Mouse (Mus musculus) bone marrow, adult 2 months (tissue): ENCODE measurements around the gene Foxo1. TPM values are rescaled to one million over a fixed set of nuclear protein-coding genes. Genes with fewer than 3 reads are reported as not detected.
A peak's percentile ranks its signal among the peaks of the same experiment; 100 is the strongest.

ENCODE experiments used
- H3K27ac ChIP-seq: fragments of 200-500 bp; 2 replicates; pipeline ENCODE4 v1.5.1; 2012; ENCODE audit warnings: low read depth, mild to moderate bottlenecking, control low read depth, inconsistent platforms, low read length; ENCODE audit not compliant: control insufficient read depth, poor library complexity, insufficient read depth
- H3K4me1 ChIP-seq: fragments of 200-500 bp; 2 replicates; pipeline ENCODE4 v1.6.1; 2011; ENCODE audit warnings: low read length; ENCODE audit not compliant: control insufficient read depth, insufficient read depth
- H3K4me3 ChIP-seq: fragments of 200-500 bp; replicated peaks from 2 replicates; pipeline ENCODE3; 2011; ENCODE audit warnings: mild to moderate bottlenecking, low read depth, low read length, control low read depth; ENCODE audit not compliant: control insufficient read depth
- CTCF ChIP-seq: fragments of 200-500 bp; IDR thresholded peaks from 2 replicates; pipeline ENCODE4 v1.5.1; 2011; ENCODE audit warnings: low read length, control low read depth; ENCODE audit not compliant: control insufficient read depth, insufficient read depth
- POLR2A ChIP-seq: fragments of 200-500 bp; IDR thresholded peaks from 2 replicates; pipeline ENCODE4 v1.6.1; 2011; ENCODE audit warnings: low read depth, mild to moderate bottlenecking, control low read depth, low read length, borderline replicate concordance; ENCODE audit not compliant: control insufficient read depth
- WGBS: fragments of 180-500 bp; shearing (Covaris S2); methylation state at CpG from one replicate; pipeline ENCODE4 v1.1.7; 2018; 5-methylcytosine and 5-hydroxymethylcytosine counted together
- polyA plus RNA-seq: library from polyadenylated mRNA; stranded (reverse); fragments of >200 nt; gene quantifications from 2 replicates; pipeline ENCODE4 v1.2.4, GENCODE M21; 2011; ENCODE audit warnings: low replicate concordance; ENCODE audit not compliant: missing spikeins, insufficient read depth, insufficient read length

Foxo1 gene
- polyA plus RNA-seq, 1 experiment = 6.3 TPM

GRCm38 (mm10) chr3:52243271-52244021 lies 24.7 kb upstream of the Foxo1 start:
- WGBS = 29% methylated on average over 12 of the region's 12 CpGs

GRCm38 (mm10) chr3:52245996-52246830 lies 21.9 kb upstream of the Foxo1 start:
- H3K4me3 ChIP-seq = no peak overlapping the region
- no peak overlapping the region for H3K27ac ChIP-seq
- no peak for TF ChIP-seq CTCF
- TF ChIP-seq POLR2A = no peak
- WGBS = 72% methylated on average over 12 of the region's 12 CpGs
- H3K4me1 ChIP-seq = no peaks in the 10 kb centered on the region

More at GRCm38 (mm10) chr3:52243271-52244021, 24.7 kb upstream of the Foxo1 start:
- Histone ChIP-seq H3K27ac (no peak overlapping the region), H3K4me1 (no peaks in the 10 kb centered on the region), H3K4me3 (no peak overlapping the region)
- TF ChIP-seq POLR2A (no peak), CTCF (peak; percentile 58)

- no peaks in the 10 kb centered on the region for H3K4me1 ChIP-seq
- TF ChIP-seq CTCF = no peak
- TF ChIP-seq POLR2A = no peak
- WGBS = 0% methylated on average over 1 of the region's 1 CpGs
- no peak overlapping the region for H3K27ac ChIP-seq
- no peak overlapping the region for H3K4me3 ChIP-seq
Observed at GRCm38 (mm10) chr3:52251184-52251583, 17.0 kb upstream of the Foxo1 start.

GRCm38 (mm10) chr3:52253656-52254461 lies 14.3 kb upstream of the Foxo1 start:
- H3K27ac ChIP-seq = no peak overlapping the region
- no peaks in the 10 kb centered on the region for H3K4me1 ChIP-seq
- no peak overlapping the region for H3K4me3 ChIP-seq
- TF ChIP-seq POLR2A (no peak), CTCF (peak; percentile 47)
- WGBS = 48% methylated on average over 14 of the region's 14 CpGs

GRCm38 (mm10) chr3:52254496-52254895 lies 13.6 kb upstream of the Foxo1 start:
- Histone ChIP-seq H3K27ac (no peak overlapping the region), H3K4me3 (no peak overlapping the region), H3K4me1 (no peaks in the 10 kb centered on the region)
- TF ChIP-seq POLR2A = no peak
- no peak for TF ChIP-seq CTCF
- WGBS = 56% methylated on average over 2 of the region's 2 CpGs

GRCm38 (mm10) chr3:52257782-52258441 lies 10.2 kb upstream of the Foxo1 start:
- Histone ChIP-seq H3K4me3 (no peak overlapping the region), H3K4me1 (no peaks in the 10 kb centered on the region), H3K27ac (no peak overlapping the region)
- TF ChIP-seq POLR2A = no peak
- peak; percentile 32; the same call in 1 of the 2 replicates for TF ChIP-seq CTCF
- 17% methylated on average over 18 of the region's 18 CpGs for WGBS

GRCm38 (mm10) chr3:52258532-52258931 lies 9.6 kb upstream of the Foxo1 start:
- no peak overlapping the region for H3K27ac ChIP-seq
- no peak overlapping the region for H3K4me3 ChIP-seq
- H3K4me1 ChIP-seq = no peaks in the 10 kb centered on the region
- no peak for TF ChIP-seq CTCF
- TF ChIP-seq POLR2A = no peak
- 56% methylated on average over 3 of the region's 3 CpGs for WGBS
